Mouse (Mus musculus) CD4-positive naive resting alpha-beta T cell, adult 57 days (primary cell): Measurements from ENCODE around the gene Serpinc1. TPM values are rescaled to one million over a fixed set of nuclear protein-coding genes. Genes with fewer than 3 reads are reported as not detected.

Source experiments
- total RNA-seq: library from RNA; stranded (reverse); gene quantifications from one replicate; pipeline ENCODE4 v1.2.4, GENCODE M21; 2023

The Serpinc1 gene
- 5.1 TPM for total RNA-seq

GRCm38 (mm10) chr1:160978071-160978735, at the start of gene Serpinc1:
Gene Serpinc1 (plus strand): TSS chr1:160978585.

GRCm38 (mm10) chr1:161034435-161035280, 56.3 kb downstream of the Serpinc1 start, which contains the start of gene Zbtb37:
Gene Zbtb37 (minus strand): TSS chr1:161034849.

Other genes starting within 250 kb of the Serpinc1 start
- 192 TPM for gene Rabgap1l, start 185.4 kb upstream of the Serpinc1 start, total RNA-seq
- 81.4 TPM for gene Rc3h1, start 72.2 kb upstream of the Serpinc1 start, total RNA-seq
- 29.9 TPM for gene Zbtb37, start 56.3 kb downstream of the Serpinc1 start, total RNA-seq
- gene Dars2, start 92.1 kb downstream of the Serpinc1 start, total RNA-seq: 12.9 TPM
- gene Cenpl, start 92.1 kb downstream of the Serpinc1 start, total RNA-seq: 12.5 TPM
- 22.7 TPM for gene Klhl20, start 152.9 kb downstream of the Serpinc1 start, total RNA-seq
- gene Ankrd45, start 164.1 kb downstream of the Serpinc1 start, total RNA-seq: not detected
- gene Tex50, start 180.7 kb downstream of the Serpinc1 start, total RNA-seq: not detected